Mouse (Mus musculus): ENCODE data around the gene Runx1.

DNA sequence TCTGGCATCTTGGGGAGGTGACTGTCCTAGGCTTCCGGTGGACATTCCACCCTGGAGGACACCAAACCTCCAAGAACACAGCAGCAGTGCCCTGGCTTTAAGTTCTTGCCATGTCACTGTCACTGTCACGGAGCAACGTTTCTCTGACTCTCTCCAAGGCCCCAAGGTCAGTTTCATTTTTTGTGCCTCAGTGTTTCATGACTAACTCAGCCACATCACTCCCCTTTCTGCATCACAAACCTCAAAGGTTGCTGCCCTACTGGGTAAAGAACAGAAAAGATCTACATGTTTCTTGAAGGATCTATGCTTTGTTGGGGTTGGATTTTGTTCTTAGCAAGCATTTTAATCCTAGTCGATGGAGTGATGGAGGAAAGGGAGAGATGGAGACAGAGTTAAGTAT lies 36.1 kb downstream of the Runx1 start:
- no peak for TF ChIP-seq POLR2A (IDR thresholded peaks at IDR 0.05; ENCODE audit: low read depth, low read length)
- TF ChIP-seq CTCF (conservative IDR thresholded peaks at IDR 0.05; ENCODE audit: insufficient read depth, insufficient read length, low read depth, low read length), result no peak

Measured in kidney, adult 2 months (tissue).